Mouse (Mus musculus): ENCODE data around the gene Gm6583.

Gene Gm6583

DNA sequence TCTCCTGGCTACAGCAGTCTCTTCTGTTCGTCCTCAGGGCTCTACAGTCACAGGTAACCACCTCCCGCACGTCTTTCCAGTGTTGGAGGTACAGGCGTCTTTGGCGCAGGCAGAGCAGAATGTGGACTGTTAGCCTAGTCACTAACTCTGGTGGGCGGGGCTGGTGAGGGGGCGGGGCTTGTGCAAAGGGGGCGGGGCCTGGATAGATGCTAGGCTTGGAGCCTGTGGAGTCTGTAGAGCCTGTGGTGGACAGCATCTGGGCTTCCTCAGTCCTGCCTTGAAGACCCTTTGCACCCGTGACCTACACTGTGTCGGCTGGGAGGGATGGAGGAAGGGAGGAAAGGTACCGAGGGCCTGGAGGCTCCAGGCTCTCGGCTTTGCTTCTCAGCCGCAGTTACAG, at the start of gene Gm6583:
Gene Gm6583, minus strand, starts transcription at position 124 of the 400 bp plus-strand sequence.
- no peak for DNase-seq (ENCODE audit: low spot score)

DNA sequence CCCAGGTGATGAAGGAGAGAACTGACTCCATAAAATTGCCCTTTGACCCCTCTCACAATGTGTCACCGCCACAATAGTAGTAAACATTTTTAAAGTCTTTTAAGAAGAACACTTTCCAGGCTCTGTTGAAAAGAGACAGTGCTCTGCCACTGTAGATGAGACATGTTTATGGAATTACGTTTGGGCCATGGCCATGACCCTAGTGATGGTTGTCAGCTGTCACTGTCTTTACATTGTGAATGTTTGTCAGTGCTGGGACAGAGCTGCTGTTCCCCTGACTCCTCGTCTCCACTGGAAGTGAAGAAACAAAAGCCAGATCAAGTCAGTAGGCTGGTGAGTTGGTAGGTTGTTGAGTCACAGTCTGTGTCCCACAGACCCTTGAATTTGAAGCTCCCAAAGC, 46.6 kb upstream of the Gm6583 start:
- DNase-seq (ENCODE audit: low spot score) = no peak

DNA sequence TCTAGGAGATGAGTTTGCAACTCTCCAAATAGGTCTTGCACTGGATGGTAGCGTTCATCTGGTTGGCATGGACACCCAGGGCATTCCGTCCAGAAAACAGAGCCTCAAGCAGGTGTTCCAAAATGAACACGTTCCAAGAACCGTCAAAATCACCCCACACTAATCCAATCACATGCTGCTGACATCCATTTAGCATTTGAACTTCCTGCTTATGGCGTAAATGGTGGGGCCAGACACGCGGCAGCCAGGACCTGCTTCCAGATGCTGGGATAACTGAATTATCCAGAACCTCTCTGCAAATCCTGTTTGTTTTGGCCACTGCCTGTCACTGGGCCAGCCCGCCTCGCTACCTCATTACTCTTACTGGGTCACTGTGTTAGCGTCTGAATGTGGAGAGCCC, 43.5 kb upstream of the Gm6583 start:
- no peak for DNase-seq (ENCODE audit: low spot score)

DNA sequence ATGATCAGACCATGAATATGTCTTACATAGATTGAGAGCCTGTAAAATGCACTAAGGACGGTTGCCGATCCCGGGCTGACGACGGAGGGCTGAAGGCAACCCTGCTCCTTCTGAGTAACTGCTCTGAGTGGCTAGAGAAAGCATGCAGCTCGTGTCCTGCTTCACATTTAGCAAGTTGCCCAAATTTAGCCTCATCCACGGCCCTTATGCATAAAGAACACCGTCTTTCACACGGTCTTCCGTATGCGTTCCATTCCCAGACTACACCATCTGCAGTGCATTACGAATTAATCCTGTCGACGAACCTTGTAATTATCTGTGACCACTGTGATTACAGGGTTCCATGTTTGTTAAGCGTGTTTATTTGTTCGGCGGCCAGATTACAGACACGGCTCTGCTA, 40.2 kb upstream of the Gm6583 start:
- DNase-seq (ENCODE audit: low spot score) = no peak

DNA sequence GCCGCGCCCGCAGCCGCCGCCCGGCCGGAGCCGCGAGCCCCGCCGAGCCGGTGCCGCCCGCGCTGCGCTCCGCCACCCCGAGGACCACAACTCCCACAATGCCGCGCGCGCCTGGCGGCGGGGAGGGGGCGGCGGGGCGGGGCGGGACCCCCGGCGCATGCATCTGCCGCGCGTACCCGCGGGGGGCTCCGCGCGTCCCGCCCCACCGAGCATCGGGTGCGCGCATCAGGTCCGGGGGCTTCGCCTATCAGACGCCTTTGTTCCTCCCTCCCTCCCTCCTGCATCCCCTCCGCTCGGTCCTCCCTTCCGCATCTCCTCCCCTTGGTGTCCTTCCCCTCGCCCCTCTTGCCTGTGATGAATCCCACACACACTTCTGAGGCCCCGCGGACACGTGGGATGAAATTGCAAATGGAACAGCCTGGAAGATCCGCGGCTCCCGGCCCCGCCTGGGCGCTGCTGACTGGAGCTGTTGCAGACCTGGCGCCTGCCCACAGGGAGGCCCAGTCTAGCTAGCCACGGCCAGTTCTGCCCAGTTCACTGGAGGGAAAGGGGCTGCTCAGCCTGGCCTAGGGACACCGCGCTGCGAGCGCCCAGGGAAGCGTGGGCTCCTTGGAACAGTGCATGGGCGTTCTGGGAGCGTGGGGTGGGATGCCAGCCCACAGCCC, 39.1 kb upstream of the Gm6583 start, which contains the start of gene Asphd2:
Gene Asphd2, minus strand, starts transcription at position 88 of the 665 bp plus-strand sequence.
- no peak for DNase-seq (ENCODE audit: low spot score)

DNA sequence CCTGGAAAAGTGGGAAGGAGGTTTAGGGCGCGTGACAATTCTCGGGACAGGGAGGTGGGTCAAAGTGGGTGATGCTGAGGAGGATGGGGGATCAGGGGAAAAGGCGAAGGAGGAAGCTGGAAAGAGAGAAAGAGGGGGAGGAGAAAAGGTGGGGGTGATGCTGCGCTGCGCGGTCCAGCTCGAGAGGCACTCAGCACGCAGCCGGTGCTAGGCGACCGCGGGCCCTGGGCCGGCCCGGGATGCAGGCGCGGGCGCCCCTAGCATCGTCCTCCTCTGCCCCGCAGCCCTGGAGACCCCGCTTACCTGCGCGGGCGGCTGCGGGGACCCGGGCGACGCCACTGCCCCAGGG, 38.6 kb upstream of the Gm6583 start:
- no peak for DNase-seq (ENCODE audit: low spot score)

DNA sequence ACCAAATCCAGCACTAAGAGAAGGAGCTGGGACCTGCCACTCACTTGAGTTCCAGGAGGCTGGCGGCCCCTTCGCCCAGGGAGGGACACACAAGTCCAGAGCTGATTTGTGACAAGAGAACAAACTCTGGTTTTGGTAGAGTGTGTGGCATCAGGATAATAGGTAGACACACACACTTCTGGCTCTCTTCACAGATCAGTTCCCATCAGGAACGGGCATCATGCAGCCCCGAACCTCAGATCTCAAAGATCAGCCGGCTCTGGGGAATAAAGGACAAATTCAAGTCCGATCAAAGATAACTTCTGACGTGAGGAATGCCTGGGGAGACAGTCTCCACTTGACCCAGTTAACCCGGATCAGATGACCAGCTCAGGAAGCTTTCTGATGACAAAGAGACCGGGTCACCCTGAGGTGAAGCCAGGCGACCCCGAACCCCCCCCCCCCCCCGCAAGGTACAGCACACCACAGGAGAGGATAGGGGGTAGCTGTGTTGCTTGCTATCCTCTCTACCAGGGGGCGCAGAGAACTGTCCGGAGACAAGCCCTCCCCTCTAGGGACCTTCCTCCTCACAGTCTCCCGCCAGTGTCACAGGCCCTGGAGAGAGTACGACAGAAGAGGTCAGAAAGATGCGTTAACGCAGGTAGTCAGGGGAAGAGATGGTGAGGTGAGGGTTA, 38.0 kb upstream of the Gm6583 start:
- no peak for DNase-seq (ENCODE audit: low spot score)

DNA sequence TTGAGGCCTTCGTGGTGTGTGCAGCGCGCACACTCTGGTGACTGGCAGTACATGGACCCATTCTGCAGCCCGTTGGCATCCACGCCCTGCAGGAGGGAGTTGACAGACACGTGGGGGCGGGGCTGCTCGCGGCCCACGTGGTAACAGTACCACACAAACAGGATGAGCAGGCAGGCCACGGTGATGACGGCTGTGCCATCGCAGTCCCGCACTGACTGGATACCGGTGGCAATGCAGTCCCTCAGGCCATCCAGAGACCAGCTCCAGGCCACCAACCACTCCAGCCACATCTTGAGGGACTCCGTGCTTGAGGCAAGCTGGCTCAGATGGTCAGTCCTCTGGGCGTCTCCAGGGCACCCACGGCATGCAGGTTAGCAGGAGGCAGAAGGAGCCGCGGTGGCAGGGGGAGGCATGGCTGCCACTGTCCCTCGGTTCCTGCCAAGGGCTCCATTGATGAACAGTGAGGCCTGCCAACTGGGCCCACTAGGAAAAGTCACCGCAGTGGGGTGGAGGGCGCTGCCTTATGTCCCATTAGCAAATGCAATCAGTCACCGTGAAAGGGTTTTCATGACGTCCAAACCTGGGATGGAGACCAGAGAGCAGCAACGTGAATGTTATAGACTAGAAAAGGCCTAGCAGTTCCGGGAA, 36.0 kb upstream of the Gm6583 start:
- DNase-seq (ENCODE audit: low spot score) = no peak

DNA sequence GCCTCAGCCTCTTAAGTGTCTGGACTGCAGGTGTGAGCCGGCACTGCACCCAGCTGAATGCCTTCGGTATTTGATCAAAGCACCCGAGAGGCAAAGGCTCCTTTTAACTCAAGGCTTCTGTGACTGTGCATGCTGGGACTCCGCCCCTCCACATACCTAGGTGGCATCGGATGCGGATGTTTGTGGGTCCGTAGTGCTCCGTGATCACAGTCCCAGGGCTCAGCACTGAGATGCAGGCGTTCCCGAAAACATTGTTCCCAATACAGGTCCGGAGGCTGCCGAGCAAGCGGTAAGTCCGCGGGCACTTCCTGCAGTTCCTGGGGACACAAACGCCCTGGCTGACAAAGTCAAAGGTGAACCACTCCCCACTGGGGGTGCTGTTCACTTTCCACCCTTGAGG, 35.2 kb upstream of the Gm6583 start:
- DNase-seq (ENCODE audit: low spot score) = no peak

DNA sequence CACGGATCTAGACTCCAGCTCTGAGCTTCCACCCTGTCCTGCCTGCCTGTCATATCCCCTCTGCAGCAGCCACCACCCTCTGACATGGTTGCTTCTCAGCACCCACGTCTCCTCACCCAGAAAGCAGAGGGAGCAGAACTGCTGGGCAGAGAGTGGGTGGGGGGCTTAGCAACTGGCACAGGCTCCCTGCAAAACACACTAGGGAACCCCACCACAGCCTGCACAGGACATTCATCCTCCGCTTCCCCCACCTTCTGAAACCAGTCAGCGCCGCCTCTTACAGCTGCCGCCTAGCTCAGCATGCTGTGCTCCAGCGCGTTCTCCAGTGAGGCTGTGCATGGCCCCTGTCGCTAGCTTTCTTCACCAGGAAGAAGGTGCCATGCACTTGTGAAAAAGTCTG, 33.5 kb upstream of the Gm6583 start:
- no peak for DNase-seq (ENCODE audit: low spot score)

DNA sequence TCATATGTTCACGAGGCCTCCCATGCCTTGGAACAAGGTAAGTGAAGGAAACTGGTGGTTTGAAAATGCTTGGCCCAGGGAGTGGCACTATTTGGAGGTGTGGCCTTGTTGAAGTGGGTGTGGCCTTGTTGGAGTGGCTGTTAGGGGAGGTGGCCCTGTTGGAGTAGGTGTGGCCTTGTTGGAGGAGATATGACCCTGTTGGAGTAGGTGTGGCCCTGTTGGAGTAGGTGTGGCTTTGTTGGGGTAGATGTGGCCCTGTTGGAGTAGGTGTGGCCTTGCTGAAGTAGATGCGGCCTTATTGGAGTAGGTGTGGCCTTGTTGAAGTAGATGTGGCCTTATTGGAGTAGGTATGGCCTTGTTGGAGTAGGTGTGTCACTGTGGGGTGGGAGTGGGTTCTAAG, 30.1 kb upstream of the Gm6583 start:
- DNase-seq (ENCODE audit: low spot score) = no peak

DNA sequence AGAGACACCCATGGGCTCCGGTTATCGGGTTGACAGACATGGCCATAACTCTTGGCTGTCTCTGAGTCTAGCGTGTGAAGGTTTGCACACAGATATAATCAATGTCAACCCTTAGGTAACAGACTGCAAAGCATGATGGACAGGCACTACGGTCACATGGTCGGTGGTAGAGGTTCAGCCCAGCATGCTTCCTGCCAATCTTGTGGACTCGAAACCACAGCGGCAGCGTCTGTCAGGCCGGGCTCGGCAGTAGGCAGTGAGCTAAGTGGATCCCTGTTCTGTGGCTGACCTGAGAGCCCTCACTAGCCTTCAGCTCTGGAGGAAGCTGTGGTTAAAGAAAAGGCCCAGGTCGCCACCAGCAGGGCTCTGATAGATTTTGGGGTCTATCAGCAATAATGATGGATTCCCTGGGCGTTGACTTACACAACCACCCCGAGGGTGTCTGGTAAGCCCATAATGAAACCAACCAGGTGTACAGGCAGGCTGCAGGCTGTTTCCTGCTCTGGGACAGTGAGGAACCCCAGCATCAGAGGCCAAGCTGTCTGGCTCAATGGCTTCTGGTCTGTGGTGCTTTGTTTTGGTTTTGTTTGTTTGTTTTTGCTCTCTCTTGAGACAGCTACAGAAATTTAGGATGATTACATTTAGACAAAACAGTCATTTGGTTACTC, 29.1 kb upstream of the Gm6583 start:
- no peak for DNase-seq (ENCODE audit: low spot score)

DNA sequence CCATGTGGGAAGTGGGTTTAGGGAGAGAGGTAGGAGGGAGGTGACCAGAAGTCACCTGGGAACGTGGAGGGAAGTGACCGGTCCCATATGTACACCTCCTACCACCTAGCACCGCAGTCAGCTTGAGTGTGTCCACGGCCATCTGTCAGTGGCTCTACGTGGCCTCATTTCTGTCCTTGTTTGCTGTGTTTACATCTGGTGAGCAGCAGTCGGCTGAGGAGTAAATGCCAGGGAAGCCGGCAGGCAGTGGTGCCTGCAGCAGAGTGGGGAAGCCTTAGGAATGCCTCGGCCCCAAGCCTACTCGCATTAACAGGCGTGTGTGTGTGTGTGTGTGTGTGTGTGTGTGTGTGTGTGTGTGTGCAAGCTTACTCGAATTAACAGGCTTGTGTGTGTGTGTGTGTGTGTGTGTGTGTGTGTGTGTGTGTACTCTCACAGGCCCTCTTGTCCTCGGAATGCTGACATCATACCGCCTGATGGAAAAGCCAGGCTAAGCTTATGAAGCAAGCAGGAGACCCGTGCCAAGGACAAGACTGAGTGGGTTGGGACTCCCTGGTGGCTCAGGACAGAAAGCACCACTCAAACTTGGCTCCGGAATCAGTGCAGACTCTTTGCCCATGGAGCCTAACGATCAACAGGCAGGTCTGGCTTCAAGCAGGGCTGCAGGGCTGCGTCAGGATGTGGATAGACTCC, 27.0 kb upstream of the Gm6583 start:
- DNase-seq (ENCODE audit: low spot score) = no peak

DNA sequence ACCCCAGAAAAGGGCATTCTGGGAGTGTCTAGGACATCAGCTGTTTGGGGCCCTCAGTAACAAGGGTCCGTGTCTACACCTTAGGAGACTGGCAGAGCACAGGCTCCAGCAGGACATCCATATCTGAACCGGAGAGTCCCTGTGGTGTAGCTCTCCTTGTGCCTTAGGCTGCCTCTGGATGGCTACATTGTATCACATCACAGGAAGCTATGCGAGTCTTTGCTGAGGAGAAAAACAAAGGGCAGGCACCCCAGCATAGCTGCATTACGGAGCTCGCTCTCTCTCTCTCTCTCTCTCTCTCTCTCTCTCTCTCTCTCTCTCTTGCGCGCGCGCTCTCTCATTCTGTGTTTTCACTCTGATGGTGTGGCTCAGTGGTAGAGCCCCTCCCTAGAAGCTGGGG, 26.2 kb upstream of the Gm6583 start:
- no peak for DNase-seq (ENCODE audit: low spot score)

DNA sequence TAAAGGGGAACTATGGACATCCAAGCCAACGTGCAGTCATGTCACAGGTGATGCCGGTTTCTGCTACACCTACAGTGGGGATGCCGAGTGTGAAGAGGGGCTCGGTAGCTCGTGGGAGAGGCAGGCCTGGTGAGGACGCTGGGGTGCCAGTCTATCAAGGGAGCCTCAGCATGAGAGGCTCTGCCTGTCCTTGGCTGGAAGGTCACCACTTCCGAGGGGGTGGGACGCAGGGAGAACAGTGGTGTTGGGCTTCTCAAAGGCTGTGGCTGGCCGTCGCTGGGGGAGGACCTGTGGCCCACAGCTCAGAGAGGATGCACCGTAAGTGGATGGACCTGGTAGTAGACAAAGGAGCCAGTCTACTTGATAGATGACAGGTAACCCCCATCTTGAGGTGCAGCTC, 25.3 kb upstream of the Gm6583 start:
- DNase-seq (ENCODE audit: low spot score) = no peak

DNA sequence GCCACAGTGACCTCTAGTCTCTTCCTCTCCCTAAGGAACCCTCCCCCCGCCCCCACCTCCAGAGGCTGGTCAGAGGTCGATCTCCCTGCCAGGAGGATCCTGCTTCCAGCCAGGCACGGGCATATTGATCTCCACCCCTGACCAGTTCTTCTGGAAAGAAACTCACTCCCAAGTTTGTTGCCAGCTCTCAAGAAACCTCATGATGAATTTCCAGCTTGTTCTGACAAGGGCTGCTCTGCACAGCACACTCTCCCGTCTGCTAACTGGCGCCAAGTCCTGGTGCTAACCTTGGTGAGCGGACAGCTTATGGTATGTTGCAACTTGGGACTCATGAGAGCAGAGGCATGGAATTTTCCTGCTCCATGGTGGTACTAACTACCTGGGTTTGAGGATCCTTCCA, 22.9 kb upstream of the Gm6583 start:
- no peak for DNase-seq (ENCODE audit: low spot score)

DNA sequence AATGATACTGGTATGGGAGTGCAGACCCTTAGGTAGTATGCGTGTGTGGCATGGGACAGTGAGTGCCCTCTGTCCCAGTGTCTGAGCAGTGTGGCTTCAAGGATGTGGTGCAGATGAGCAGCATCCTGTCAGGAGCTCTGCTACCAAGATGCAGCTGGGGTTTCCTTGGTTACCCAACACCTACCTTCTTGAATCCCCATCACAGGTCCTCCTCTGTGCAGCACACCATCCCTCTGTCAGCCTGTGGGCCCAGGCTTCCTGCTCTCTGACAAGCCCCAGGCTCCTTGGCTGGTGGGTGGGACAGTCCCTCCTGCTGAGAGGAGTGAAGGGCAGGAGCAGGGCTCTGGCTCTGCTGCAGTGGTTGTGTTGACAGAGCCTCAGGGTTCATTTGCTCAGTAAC, 21.5 kb upstream of the Gm6583 start:
- no peak for DNase-seq (ENCODE audit: low spot score)

DNA sequence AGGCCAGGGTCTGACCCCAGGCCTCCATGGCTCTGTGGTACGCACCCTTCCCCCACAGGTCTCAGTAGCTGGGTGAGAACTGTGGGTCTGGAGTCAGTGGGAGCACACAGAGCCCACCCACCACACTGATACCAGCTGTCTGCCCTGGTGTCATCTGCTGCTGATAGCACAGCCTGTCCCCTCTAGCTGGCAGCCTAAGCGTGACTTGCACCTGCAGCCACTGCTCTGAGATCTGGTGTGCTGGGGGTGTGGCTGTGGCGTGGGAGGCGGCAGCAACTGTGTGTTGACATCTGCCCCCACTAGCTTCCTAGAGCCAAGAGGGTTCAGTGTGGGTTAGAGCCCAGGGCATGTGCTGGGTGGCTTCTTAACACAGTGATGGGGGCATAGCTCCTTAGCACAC, 20.3 kb upstream of the Gm6583 start:
- no peak for DNase-seq (ENCODE audit: low spot score)

DNA sequence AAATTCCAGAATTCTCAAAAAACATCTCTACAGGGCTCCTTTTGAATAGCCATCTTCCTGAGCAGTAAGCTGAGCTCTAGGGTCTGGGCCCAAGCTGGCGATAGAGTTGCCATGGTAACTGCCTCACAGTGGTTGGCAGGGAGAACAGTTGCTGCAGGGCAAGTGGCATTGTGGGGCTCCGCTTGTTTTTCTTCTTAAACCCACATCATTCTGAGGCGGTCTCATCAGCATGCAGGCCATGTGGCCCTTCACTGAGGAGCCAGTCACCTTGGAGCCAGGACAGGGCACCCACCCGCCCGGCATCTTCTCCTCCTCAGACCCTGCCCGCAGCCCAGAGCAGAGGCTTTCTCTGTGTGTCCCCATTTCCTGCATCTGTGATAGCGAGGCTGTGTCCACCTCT, 16.1 kb upstream of the Gm6583 start:
- DNase-seq (ENCODE audit: low spot score) = no peak

DNA sequence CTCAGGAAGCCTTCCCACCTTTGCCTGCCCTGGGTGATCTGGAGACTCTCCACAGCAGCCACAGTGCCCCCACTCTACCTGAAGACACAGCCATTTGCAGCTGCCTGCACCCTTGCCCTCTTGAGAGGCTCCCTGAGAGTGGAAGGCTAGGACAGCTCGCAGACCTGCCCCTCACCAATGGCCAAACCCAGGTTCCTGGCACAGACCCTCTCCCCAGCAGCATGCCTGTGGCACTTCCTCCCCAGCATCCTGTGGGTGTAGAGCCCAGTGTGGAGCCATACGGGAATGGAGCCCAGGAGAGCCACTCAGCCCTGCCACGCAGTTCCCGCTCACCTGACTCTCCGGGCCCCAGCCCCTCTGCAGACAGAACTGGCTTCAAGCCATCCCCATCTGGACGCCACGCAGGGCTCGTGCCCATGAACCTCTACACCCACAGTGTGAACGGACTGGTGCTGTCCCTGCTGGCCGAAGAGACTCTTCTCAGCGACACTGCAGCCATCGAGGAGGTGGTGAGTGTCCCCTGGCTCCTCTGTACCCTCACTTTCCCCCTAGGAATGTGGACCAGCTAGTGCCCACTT, 14.5 kb upstream of the Gm6583 start:
- DNase-seq (ENCODE audit: low spot score) = no peak

DNA sequence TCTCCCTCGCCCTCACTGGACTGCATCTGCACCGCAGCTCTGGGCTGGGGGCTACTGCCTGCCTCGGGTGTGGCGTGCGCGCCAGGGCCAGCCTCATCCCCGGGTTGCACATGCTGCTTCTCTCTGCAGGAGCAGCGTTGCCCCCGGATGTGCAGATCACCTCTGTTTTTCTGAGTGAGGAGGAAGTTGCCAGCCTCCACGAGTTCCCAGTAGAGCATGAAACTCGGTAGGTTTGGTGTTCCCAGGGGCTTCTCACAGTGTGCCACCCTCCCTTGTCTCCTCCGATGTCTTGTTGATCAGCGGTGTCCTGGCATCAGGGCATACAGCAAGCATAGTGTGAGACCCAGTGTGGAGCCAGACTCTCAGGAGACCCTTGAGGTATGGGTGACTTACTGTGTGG, 13.5 kb upstream of the Gm6583 start:
- no peak for DNase-seq (ENCODE audit: low spot score)

DNA sequence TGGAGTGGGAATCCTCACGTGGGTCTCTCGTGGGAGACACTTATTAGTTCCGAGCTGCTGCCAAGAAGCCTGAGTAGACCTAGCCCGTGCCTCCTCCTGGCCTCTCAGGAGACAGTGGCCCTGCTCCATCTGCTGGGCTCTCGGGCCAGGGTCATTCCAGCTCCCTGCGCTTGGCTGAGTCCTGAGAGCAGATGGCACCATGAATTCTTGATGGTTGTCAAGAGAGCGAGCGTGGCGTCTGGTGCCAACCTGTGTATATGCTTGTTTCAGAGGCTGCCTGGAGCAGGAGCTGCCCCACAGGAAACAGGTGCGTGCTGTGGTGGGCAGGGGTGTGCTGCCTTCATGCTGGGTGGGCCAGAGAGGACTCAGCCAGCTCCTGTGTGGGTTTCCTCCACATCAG, 12.8 kb upstream of the Gm6583 start:
- no peak for DNase-seq (ENCODE audit: low spot score)

Measured in urinary bladder, postnatal 10 days (tissue).